Mouse (Mus musculus): ENCODE data around the gene Ldb3.

Gene Ldb3

DNA sequence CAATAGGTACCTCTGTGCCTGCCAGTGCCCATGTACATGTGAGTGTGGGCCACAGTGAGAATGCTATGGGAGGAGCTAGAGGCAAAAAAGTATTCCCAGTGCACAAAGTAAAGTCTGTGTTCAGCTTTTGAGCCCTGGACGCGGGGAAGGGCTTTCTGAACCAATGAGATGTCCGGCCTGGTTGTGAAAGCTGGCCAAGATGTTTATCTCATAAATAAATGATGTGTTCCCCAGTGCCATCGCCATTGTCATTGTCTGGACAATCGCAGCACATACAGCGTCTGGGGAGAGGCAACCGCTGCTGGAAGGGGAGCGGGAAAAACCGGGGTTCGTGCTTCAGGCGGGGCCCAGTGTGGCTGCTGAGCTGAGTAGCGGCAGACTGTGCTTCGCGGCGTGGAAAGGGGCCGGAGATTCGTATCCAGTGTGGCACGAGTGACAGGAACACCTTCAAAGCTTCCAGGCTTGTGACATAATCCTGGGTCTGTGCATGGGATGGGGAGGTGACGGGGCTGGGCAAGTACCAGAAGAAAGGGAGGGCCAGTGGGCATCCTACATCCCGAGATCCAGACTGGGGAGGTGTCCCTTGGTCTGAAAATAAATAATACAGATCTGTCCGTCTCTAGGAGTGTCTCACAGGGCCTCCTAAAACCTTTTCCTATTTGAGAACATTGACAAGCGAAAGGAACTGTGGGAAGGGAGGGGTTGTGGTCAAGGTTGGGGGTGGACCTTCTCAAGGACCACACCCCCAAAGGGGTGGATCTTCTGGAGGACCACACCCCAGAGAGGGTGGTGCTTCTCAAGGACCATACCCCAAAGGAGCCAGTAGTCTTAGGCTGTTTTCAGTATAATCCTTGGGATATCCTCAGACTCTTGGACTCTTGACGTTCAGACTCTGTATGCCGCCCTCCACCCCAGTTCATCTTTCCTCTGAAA is 2.5 kb upstream of the Ldb3 start:
- DNase-seq (ENCODE audit: low spot score) = no peak

DNA sequence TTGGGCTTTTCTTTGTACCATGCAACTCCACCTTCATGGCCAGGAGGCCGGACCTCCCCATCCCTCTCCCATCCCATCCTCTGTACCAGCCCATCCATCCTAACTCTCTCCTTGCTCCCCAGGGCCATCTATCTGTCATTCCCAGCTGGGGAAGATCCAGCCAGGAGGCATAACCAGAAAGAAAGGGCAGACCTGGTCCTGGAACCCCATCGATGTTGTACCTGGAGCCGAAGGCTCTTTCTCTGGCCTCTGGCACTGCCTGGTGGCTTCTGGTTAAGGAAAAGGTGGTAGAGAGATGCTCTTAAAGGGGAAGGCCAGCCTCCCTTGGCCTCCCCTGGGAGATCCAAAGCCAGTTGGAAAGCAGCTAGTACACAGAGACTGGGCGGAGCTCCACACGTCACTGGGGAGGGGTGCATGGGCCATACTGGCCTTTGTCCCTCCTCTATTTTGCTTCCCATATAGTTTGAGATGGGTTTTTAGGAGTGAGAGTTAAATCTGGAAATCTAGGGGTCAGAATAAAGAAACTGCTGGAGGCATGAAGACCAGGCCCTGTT is 1.6 kb upstream of the Ldb3 start:
- no peak for DNase-seq (ENCODE audit: low spot score)

DNA sequence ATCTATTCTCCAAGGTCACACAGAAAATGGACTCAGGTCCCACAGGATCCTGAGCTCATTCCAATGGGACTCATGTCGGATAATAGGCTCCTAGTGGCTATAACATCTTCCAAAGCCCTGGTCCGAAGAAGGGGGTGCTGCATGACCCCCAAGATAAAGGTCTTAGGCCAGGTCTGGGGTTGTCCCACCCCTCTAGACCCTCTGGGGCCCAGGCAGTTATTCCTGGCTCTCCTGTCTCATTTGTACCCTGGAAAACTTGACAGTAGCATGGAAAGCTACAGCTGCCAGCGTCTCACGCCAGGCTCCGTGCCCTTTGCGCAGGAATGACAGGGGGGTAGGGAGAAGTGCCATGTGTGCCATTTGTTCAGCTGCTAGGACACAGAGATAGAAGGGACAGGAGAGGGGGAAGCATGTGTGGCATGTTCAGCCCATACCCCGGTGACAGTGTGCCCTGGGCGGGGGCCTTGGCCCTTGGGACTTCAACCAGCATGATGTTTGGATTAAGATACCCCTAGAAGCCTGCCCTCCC is 767 bp upstream of the Ldb3 start:
- DNase-seq (ENCODE audit: low spot score) = no peak

GRCm38 (mm10) chr14:34588005-34588404 is 477 bp downstream of the Ldb3 start:
- no peak for DNase-seq (ENCODE audit: low spot score)

DNA sequence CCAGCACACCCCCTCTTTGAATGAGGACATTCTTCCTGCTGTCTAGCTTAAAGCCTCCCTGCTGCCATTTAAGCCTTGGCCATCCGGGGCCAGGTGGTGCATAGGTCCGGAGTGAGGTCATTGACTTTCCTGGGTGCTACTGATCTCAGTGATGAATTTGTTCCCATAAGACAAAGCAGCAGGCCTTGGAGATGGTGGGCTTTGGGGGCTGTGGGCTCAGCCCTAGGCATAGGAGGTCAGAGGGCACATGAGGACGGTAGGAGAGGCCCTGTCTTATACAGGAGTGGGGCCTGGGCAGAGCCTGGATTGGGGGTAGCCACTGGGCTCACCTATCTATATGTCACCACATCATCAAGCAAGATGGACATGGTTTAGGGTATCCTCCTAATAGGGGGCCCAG is 1.6 kb downstream of the Ldb3 start:
- DNase-seq (ENCODE audit: low spot score) = no peak

DNA sequence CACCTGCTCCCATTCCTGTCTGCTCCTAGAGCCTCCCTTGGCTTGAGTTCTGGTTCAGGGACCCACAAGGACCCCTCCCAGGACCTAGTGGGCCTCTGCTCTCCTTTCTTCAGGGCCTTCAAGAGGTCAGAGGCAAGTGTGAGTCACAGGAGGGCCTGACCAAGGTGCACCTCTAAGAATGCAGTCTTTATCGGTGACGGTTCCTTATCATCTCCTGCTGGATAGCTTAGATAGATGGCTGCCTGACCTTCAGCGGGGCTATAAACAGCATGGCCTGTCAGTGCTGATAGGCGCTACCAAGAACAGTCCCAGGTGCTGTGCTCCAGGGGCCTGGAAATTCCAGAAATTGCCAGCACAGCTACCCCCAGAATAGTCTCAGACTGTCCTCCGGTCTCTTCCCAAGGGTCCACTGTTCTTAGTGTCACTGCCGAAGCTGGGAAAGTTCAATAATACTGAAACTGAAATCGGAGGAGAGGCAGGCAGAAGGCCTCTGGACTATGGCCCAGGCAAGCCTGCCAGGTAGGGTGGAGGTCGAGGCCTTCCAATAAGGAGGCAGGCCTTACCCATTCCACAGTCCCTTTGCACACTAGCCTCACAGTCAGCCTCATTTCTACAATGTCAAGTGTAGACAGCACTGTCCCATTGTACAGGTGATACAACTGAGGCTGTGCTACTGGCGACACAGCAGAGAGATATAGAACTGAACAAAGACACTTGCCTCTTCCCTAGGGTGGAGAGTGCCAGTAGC is 3.0 kb downstream of the Ldb3 start:
- DNase-seq (ENCODE audit: low spot score) = no peak

- DNase-seq (ENCODE audit: low spot score) = no peak
Observed at GRCm38 (mm10) chr14:34582740-34583427, 5.6 kb downstream of the Ldb3 start.

DNA sequence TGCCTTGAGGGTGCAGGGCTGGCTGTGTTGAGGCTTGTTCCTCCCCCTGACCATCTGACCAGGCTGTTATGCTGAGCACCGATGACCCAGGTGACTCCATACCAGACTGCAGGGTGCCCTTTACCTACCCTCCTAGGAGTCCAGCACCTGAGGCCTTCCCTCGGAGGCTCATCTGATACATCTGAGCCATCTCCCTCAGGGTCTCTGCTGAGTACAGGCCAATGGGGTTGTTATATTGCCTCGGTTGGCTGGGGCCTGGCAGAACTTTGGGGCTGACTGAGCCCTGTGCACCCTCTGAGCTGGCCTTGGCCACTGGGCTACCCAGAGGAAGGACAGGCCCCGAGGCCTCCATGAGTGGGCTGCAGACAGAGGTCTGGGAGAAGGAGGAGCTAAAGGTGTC is 11.6 kb downstream of the Ldb3 start:
- DNase-seq (ENCODE audit: low spot score) = no peak

GRCm38 (mm10) chr14:34574068-34574467 is 14.4 kb downstream of the Ldb3 start:
- DNase-seq (ENCODE audit: low spot score) = no peak

DNA sequence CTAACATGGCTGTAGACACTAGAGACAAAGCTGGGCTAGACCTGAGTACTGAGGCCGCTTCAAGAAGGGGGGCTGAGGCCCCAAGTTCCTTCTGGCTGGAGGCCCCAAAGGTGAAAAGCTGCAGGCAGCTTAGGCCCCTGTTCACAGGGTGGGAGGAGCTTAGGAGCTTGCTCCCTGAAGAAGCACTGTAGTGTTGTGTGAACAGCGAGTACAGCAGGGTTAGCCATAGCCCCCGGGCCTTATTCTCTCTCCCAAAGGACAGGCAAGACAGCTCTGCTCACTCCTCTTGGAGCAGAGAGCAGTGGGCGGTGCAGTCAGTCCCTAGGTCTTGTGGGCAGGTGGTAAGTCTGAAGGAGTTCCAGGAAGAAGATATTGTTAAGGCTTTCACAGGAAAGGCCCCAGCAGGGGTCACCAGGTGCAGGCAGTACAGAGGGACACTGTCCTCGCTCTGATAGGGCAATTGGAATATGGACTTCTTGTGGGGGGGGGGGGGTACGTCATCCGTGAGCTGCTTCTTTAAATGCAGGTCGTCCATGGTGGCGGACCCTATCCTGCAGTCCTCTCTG is 15.1 kb downstream of the Ldb3 start:
- DNase-seq (ENCODE audit: low spot score) = no peak

DNA sequence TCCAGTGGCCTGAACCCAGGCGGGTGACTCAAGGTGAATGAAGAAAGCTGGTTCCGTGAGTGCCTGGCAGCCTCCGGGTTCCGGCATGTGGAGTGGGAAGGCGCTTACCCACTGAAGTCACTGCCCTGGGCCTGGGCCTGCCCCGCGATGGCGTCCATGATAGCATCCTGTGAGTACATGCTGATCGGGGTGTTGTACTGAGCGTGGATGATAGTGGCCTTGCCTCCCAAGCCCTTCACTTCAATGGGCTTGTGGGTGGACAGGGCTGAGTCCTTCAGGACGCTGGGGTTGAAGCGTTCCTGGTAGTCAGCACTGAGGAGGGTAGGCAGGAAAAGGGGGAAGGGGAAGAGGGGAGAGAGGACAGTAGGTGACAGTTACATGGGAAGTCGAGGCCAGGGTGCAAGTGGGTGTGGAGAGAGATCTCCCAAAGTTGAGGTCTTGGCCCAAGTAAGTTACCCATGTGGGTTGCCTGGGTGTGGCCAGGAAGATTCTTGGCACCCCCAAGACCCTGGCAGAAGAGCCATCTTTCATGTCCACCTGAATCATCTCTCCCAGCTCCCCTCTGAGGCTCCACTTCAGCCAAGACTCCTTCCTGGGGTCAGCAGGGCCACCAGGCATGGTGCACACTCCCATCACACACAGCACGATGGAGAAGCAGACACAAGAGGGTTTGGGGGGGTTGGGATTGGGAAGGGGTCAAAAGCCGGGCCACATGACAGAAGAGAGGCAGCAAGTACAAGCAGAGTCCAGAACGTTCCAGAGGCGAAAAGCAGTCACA is 16.7 kb downstream of the Ldb3 start:
- DNase-seq (ENCODE audit: low spot score) = no peak

- DNase-seq (ENCODE audit: low spot score) = no peak
Observed at GRCm38 (mm10) chr14:34570903-34571302, 17.6 kb downstream of the Ldb3 start.

DNA sequence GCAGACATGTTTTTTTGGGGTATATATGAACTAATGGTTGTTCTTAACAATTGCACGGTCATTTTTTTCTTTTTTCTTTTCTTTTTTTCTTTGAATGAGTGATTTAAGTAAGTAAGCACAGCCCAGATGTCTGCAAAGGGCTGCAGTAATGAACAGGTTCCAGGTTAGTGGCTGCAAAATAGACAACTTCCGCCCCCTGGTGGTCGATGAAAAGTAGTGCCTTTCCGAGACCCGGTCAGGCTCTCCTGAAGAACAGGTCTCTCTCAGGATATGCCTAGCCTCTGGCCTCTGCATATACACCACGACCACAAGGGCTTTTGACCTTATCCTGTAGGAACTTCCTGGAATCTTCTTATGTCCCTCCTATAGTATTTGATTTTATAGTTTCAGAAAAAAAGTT is 18.2 kb downstream of the Ldb3 start:
- DNase-seq (ENCODE audit: low spot score) = peak; percentile 89

DNA sequence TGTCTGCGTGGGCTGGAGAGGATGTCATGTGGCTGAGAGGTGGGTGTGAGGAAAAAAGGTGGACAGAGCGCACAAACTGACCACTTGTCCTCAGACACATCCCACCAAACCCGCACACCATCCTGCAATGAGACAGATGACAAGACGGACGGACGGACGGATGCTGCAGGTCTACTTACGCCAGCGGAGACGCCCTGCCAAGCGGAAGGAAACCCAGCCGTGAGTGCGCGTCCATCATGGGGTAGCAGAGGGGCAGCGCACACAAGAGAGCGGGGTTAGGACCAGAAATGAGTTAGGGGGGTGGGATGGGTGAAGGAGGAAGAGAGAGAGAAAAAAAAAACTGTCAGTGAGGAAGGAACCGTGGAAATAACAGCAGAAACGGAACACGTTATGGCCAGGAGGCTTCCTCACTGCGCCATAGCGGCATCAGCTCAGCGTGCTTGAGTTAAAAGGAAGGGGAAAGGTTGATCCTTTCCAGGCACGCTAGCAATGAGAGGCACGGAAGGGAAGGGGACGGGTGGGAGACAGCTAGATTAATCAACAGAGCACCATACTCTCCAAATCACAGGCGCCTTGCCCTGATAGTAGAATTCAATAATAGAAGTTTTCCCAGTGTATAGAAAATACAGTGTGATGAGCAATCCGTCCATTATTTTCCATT is 18.8 kb downstream of the Ldb3 start:
- DNase-seq (ENCODE audit: low spot score) = peak; percentile 18

- no peak for DNase-seq (ENCODE audit: low spot score)
Observed at GRCm38 (mm10) chr14:34568626-34569025, 19.9 kb downstream of the Ldb3 start.

GRCm38 (mm10) chr14:34567697-34568096 is 20.8 kb downstream of the Ldb3 start:
- no peak for DNase-seq (ENCODE audit: low spot score)

DNA sequence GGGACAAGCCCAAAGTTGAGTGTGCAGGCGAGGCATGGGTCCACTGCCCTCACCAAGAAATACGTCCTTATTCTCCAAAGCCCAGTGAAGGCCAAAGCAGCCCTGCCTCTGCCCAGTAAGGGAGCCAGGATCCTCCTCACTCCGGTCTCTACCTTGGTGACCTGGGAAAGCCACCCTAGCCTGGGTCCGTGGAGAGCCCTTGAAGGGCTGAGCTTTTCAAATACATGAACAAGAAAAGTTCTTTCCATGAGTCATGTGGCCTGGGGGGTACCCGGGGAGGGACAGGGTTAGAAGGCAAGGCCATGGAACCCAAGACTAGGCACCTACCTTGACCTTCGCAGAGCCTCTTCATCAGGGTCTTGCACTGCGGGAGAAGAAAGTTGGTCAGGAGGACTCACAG is 22.0 kb downstream of the Ldb3 start:
- no peak for DNase-seq (ENCODE audit: low spot score)

GRCm38 (mm10) chr14:34565711-34566110 is 22.8 kb downstream of the Ldb3 start:
- no peak for DNase-seq (ENCODE audit: low spot score)

GRCm38 (mm10) chr14:34564646-34565045 is 23.8 kb downstream of the Ldb3 start:
- no peak for DNase-seq (ENCODE audit: low spot score)

DNA sequence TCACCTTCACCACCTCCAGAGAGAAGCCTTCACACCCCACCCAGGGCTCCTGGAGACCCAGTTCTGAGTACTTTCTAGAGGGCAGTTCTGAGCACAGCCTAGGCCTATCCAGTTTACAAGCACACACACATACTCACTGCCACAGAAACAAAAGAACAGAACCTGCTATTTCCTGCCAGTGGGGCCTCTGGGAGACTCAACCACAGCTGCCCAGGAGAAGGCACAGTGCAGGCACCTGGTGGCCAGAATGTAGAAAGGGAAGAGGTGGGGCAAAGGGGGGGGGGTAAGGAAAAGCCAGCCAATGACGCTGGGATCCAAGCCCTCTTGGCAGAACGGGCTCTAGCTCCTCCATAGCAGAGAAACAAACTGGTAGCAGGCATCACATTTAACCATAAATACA is 26.1 kb downstream of the Ldb3 start:
- no peak for DNase-seq (ENCODE audit: low spot score)
